Mouse (Mus musculus): Measurements from ENCODE around the gene Zfp120. TPM values are rescaled to one million over a fixed set of nuclear protein-coding genes. Genes with fewer than 3 reads are reported as not detected.
"Not testable (repeated sequence)": the region's sequence is repeated elsewhere in the genome, so short reads cannot be mapped to it uniquely, and the experiment has no call there.

The Zfp120 gene
- polyA plus RNA-seq, 1 experiment from 2014 or later, result 9.5 TPM

DNA sequence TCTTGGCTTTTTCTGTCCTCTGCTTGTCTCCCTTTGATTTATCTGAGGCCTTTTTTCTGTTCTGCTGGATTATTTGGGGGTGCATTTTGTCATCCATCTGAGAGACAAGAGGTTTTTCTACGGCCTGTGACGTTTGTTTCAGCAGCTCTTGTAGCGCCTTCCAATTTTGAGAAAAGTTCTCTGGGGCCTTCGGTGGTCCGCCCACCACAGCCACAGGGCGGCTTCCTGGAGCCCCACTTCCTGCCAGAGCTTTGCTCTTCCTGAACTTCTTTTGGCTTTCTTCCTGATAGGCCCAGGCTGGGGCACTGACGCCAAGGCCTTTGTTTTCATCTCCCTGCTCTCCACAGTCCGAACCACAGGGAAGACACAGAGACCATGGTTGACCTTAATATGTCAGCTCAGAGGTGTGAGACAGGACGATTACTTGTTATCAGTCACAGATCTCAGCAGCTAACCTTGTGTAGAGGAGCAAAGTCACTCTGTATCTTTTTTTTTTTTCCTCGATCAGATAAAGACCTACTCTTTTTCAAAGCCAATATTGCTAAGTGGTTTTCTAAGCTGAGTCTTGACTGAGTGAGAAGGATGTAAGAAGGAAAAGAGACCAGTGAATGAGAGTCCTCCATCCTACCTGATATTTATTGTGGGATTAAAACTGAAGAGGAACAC is 25.1 kb downstream of the Zfp120 start:
- H3K9me3 ChIP-seq (replicated peaks; ENCODE audit: control insufficient read depth, low read length), result no peaks in the 10 kb centered on the region
- H3K4me1 ChIP-seq (ENCODE audit: control insufficient read depth, insufficient read depth, low read length), result no peaks in the 10 kb centered on the region
- H3K4me2 ChIP-seq (ENCODE audit: low read depth, low read length), result no peak overlapping the region
- H3K27me3 ChIP-seq (ENCODE audit: control insufficient read depth, insufficient read depth, low read length), result no peaks in the 10 kb centered on the region
- 90% methylated on average over 10 of the region's 10 CpGs for WGBS
- H3K36me3 ChIP-seq (replicated peaks; ENCODE audit: control insufficient read depth, insufficient read depth, low read depth, low read length), result no peaks in the 10 kb centered on the region; the same call in 1 of the 2 replicates
- ATAC-seq (replicated peaks; ENCODE audit: insufficient number of reproducible peaks, low FRiP score, low TSS enrichment, low read depth), result no peak
- no peak for DNase-seq (ENCODE audit: low spot score)
- no peak overlapping the region for H3K4me3 ChIP-seq (ENCODE audit: low read depth, low read length)
- no peak overlapping the region for H3K27ac ChIP-seq (replicated peaks; ENCODE audit: low read depth, low read length)
- no peak overlapping the region for H3K9ac ChIP-seq (replicated peaks; ENCODE audit: low read length)

GRCm38 (mm10) chr2:150099618-150100017 is 36.9 kb downstream of the Zfp120 start:
- WGBS, result 27% methylated on average over 2 of the region's 2 CpGs
- not testable (repeated sequence) for H3K4me3 ChIP-seq (ENCODE audit: low read depth, low read length); H3K9ac ChIP-seq (replicated peaks; ENCODE audit: low read length); H3K27ac ChIP-seq (replicated peaks; ENCODE audit: low read depth, low read length); H3K4me2 ChIP-seq (ENCODE audit: low read depth, low read length); ATAC-seq (replicated peaks; ENCODE audit: insufficient number of reproducible peaks, low FRiP score, low TSS enrichment, low read depth); H3K27me3 ChIP-seq (ENCODE audit: control insufficient read depth, insufficient read depth, low read length); H3K4me1 ChIP-seq (ENCODE audit: control insufficient read depth, insufficient read depth, low read length); H3K36me3 ChIP-seq (replicated peaks; ENCODE audit: control insufficient read depth, insufficient read depth, low read depth, low read length); H3K9me3 ChIP-seq (replicated peaks; ENCODE audit: control insufficient read depth, low read length)
- peak; percentile 63 for DNase-seq (ENCODE audit: low spot score)

Other genes starting within 250 kb of the Zfp120 start
- gene Gm10770, start 43.0 kb upstream of the Zfp120 start, polyA plus RNA-seq (2014; fragmentation: Nextera tagmentation; extraction: Ambion mirVana), result not detected in 2 replicates
- not detected in 2 replicates for gene Gm14139, start 45.0 kb upstream of the Zfp120 start, polyA plus RNA-seq (2014; fragmentation: Nextera tagmentation; extraction: Ambion mirVana)
- 9.4 and 11.0 TPM in 2 replicates for gene Zfp937, start 81.4 kb upstream of the Zfp120 start, polyA plus RNA-seq (2014; fragmentation: Nextera tagmentation; extraction: Ambion mirVana)
- gene Gm21994, start 118.9 kb upstream of the Zfp120 start, polyA plus RNA-seq (2014; fragmentation: Nextera tagmentation; extraction: Ambion mirVana), result 3.4 and 3.8 TPM in 2 replicates
- not detected in 2 replicates for gene Gm14124, start 120.8 kb upstream of the Zfp120 start, polyA plus RNA-seq (2014; fragmentation: Nextera tagmentation; extraction: Ambion mirVana)
- 2.2 and 2.8 TPM in 2 replicates for gene Gm10130, start 187.0 kb upstream of the Zfp120 start, polyA plus RNA-seq (2014; fragmentation: Nextera tagmentation; extraction: Ambion mirVana)
- 9.1 and 9.2 TPM in 2 replicates for gene 3300002I08Rik, start 226.1 kb upstream of the Zfp120 start, polyA plus RNA-seq (2014; fragmentation: Nextera tagmentation; extraction: Ambion mirVana)

All from embryonic facial prominence, embryonic 11.5 days (tissue).